Mouse (Mus musculus): Measurements from ENCODE around the gene Dnmt3c.
A peak's percentile ranks its signal among the peaks of the same experiment; 100 is the strongest.
"Not testable (repeated sequence)": the region's sequence is repeated elsewhere in the genome, so short reads cannot be mapped to it uniquely, and the experiment has no call there.

The Dnmt3c gene

DNA sequence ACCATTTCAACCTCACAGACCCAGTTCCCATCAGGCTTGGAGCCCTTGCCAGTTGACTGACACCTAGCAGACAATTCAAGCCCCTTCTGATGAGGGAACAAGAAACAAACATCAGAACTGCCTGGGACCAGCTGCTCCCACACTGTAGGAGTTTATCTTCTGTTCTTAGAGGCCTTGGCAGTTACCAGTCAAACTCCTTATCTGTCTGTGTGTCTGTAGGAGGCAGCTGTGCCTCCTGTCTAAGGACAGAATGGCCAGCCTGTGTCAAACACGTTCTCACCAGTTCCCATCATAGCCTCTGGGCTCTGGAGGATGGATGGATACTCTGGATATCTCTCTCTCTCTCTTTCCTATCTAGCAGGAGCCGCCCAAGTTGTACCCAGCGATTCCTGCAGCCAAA lies 21.4 kb downstream of the Dnmt3c start:
- DNase-seq (ENCODE audit: low spot score in 2 of 2), result not testable (repeated sequence)

DNA sequence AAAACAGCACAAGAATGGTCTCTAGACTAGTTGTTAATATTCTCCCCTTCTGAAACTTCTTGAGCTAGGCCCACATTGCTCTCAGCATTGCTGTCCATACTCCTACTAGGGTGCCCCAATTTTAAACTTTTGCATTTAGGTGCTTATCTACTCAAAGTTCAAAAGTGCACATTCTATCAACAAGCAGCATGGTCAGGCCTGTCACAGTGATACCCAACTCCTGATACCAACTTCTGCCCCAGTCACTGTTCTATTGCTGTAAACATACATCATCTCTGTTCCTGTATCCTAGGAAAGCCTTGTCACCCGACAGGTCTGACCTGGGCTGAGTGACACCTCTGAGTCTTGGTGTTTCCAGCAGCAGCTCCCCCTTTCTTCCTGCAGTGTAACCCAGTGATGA lies 26.6 kb downstream of the Dnmt3c start:
- no peak for DNase-seq (ENCODE audit: low spot score in 2 of 2)

DNA sequence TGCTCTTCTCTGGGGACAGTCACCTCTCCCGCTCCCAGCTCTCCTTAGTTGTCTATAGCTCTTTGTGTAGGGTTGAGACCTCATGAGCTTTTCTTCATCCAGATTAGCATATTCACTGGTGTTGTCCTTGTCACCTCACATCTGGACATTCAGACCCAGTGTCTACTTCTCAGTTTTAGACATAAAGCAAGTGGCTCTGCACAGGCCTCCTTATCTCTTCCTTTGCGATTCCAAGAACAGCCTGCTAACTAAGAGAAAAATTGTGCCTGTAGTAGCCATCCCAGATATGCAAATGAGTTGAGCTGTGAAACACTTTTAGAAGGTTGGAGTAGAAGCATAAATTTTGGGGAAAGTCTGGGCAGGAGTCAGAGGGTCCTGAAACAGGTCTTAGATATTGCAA lies 28.0 kb downstream of the Dnmt3c start:
- no peak for DNase-seq (ENCODE audit: low spot score in 2 of 2)

DNA sequence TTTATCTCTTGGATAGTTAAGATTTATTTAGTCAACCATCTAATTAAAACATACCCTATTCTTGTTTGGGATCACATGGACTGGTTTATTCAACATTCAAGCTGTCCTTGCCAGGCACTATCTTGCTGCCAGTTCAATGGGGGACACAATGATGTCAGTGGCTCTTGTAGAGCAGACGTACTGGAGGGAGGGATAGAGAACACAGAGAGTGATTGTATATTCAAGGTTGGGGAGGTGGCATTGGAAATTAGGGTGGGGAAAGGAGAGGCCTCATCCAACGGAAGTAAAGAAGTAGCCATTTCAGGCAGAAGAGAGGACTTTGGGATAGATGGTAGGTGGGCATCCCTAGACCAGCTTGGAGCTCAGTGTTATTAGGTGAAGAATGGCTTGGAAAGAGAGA lies 28.4 kb downstream of the Dnmt3c start:
- DNase-seq (ENCODE audit: low spot score in 2 of 2), result no peak

DNA sequence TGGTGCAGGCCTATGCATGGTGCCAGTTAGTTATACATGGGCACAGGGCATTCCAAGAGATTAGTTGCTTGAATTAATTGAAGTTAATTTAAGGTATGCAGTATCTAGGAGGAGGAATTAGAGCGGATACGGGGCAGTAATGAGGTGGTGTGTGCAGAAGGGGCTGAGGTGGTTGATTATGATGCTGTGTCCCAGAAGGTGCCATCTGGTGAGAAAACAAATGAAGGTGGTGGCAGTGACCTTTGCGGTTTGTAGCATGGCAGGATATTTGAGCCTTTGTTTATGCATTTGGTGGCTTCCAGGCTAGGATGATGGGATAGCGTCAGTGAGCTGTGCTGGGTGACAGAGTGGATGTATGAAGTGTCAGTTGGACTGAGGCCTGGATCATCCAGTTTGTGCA lies 28.8 kb downstream of the Dnmt3c start:
- no peak for DNase-seq (ENCODE audit: low spot score in 2 of 2)

DNA sequence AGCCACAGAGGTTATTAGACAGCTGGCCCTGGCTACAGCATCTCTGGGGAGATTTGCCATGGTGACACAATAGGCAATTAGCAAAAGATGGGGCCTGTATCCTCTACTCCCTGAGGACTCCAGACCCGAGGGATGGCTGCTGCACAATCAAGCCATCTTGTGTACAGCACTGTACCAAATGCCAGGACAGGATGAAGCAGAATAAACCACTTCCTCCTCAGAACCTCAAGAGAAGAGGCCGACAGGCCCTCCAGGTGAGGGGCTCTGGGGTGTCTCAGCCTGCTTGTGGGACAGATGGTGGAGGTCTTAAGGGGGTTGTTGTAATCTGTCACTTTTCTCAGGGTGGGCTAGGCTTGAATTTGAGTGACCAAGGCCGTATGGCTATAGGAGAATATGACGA lies 37.6 kb downstream of the Dnmt3c start:
- no peak for DNase-seq (ENCODE audit: low spot score in 2 of 2)

DNA sequence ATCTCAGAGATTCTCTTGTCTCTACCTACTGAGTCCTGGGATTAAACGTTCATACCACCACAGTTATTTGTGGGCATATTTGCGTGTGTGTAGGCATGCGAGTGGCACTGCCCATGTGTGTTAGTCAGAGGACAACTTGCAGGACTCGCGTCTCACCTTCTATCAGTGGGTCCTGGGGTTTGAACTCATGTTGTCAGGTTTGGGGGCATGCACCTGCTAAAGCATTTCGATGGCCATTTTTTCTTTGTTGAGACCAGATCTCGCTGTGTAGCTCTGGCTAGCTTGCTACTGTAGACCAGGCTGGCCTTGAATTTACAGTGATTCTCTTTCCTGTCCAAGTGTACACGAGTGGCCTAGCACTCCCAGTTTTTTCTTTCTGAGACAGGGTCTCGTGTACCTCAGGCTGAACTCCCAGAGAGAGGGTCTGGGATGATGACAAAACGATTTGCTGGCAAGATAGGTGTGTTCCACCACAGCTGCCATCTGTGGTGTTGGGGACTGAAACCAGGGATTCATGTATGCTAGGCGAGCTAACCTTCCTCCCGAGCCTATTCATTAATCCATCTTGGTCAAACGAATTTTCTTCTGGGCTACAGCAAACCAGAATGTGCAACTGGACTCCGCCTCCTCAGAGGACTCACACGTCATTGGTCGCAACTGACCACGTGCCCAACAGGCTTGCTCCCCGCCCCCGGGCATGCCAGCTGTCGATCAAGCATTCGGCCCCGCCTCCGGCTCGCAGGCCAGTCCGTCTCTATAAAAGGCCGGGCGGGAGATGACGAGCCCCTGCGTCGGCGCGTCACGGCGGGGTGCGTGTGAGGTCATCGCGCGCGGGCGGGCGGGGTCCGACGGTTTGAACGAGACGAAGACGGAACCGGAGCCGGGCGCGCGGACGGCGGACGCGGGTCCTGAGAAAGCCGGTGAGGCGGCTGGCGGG lies 44.3 kb downstream of the Dnmt3c start, which contains the start of gene Mapre1:
TSS of gene Mapre1 (plus strand) at position 775 of the 937 bp plus-strand sequence.
- peak; percentile 99 to 100 for DNase-seq (ENCODE audit: low spot score in 2 of 2)

DNA sequence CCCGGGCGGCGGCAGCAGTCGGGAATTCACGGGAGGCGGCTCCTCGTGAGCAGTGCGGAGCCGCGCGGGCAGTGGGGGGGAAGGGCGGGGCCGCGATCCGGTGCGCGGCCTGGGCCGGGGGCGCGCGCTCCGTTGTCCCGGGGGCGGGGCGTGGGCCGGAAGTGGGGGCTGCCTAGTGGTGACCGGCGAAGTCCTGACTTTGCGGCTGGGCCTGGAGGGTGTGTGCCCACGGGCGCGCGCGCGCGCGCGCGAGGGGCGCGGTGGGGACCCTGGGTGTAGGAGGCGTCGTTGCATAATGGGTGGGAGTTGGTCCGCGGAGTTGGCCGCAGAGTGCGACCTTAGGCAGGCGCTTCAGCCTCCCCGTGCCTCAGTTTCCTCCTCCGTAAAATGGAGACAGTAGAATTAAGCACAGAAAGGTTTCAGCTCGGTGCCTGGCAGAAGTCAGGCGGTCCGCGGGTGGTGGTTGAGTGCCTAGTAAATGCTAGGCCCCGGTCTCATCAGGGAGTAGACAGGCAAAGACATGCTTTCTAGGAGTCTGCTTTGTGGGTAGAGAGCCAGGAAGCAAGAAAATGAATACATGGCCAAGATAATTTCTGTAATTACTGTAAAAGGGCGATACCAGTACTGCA lies 45.1 kb downstream of the Dnmt3c start:
- DNase-seq (ENCODE audit: low spot score in 2 of 2), result no peak

DNA sequence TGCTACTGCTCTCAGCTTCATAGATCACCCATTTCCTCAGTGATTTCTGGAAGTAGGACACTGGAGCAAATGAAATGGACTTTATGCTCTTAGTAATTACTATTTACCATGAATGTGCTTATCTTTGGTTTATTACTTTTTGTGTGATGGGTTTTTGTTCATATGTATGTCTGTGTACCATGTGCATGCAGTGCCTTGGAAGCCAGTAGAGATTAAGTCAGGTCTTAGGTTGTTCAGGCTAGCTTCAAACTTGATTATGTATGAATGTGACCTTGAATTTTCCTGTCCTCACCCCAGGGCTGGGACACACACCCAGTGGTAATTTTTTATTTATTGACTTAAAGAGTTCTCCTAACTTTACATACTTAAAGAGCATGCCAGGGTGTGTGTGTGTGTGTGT lies 51.5 kb downstream of the Dnmt3c start:
- DNase-seq (ENCODE audit: low spot score in 2 of 2), result no peak

DNA sequence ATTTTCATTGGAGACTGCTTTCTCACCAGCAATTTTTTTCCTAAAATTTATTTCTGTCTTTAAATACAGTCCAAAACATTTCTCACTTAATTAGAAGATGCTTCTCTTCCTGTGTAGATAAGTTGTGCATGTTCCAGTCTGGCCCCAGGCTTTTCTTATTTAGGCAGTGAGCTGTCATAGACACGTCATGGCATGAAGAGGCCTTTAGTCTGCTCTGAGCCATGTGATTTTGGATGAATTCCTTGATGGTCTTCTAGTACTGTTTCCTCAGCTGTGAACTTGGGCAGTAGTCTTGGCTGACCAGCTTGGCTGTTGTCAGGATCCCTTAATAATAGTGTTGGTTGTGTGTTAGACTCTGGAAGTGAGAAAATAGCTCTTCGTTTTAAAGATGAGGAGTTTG lies 53.9 kb downstream of the Dnmt3c start:
- DNase-seq (ENCODE audit: low spot score in 2 of 2), result no peak

DNA sequence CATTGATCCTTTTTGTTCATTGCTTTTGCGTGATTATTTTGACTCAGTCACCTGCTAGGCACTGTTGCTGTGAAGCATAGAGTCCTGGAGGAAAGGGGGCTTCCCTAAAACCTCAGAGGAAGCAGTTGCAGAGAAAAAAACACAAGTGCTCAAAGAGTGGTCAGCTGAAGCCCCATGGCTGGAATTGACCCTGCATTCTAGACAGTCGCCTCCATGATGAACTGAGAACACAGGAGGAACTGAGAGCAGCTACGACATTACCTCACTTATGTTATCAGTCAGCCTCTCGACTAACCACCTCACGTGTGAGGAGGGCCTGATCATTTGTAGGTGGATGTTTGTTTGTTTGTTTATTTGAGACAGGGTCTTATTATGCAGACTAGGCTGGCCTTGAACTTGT lies 65.7 kb downstream of the Dnmt3c start:
- DNase-seq (ENCODE audit: low spot score in 2 of 2), result no peak

DNA sequence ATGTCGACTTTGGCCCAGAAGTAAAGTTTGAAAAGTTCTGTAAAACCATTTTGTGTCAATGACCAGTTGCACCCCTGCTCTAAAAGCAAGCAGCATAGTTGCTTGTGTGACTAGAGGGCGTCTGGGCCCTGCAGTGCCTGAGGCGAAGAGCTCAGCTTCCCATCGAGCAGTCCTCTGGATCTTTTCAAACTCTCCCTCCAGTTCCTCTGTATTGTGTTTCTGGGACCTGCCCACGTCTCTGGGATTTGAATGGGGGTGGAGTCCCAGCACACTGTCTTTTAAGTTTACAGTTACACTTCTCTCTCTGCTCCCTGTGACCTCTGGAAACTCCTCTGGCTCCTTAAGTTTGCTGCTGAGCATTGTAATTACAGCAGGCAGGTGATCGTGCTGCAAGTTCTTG lies 71.0 kb downstream of the Dnmt3c start:
- no peak for DNase-seq (ENCODE audit: low spot score in 2 of 2)

DNA sequence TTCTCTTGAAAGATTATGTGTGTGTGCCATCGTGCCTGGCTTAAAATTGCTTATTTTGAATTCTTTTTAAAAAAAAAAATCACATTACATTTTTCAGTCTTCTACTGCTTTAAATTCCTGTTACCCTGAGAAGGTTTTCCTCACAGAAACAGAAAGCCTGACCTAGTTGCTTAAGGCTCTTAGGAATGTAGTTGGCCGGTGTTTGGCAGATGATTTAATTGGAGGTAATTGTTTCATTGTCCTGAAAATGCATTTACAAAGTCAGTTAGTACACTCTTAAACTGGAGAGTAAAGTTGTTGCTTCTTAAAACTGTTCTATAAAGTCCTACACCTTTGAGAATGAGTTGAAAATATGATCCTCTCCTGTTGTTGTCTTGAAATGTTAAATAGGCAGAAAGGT lies 72.4 kb downstream of the Dnmt3c start:
- DNase-seq (ENCODE audit: low spot score in 2 of 2), result no peak

DNA sequence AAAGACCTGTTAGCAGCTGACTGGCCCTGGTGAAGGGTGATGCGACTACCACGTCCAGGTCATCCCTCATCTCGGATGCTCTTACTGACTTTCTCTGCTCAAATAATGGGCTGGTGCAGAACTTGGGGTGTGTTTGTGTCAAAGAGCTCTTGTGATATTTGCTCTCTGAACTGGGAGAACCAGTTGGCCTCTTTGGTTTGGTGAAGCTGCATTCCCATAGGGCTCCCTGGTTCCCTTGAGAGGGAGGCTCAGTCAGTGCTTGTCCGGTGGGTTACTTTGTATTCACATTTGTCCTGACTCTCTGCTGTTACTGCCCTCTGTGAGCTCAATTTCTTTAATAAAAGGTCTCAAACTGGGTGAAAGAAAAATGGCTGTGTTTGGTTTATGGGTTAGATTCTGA lies 76.5 kb downstream of the Dnmt3c start:
- no peak for DNase-seq (ENCODE audit: low spot score in 2 of 2)

DNA sequence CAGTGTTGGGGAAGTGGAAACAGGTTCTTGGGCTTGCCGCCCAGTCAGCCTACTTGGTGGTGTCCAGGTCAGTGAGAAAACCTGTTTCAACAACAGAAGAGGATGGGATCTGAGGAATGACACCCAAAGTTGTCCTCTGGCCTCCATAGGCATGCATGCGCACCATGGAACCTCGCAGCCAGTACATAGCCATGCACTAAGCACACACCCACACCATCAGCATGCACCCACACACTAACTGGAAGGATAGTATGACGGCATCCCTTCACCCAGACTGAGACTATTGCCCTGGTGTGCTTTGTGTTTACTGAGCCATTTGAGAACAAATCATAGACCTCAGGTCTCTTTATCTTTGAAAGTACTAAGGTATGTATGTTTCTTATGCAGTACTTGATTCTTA lies 79.0 kb downstream of the Dnmt3c start:
- DNase-seq (ENCODE audit: low spot score in 2 of 2), result no peak

DNA sequence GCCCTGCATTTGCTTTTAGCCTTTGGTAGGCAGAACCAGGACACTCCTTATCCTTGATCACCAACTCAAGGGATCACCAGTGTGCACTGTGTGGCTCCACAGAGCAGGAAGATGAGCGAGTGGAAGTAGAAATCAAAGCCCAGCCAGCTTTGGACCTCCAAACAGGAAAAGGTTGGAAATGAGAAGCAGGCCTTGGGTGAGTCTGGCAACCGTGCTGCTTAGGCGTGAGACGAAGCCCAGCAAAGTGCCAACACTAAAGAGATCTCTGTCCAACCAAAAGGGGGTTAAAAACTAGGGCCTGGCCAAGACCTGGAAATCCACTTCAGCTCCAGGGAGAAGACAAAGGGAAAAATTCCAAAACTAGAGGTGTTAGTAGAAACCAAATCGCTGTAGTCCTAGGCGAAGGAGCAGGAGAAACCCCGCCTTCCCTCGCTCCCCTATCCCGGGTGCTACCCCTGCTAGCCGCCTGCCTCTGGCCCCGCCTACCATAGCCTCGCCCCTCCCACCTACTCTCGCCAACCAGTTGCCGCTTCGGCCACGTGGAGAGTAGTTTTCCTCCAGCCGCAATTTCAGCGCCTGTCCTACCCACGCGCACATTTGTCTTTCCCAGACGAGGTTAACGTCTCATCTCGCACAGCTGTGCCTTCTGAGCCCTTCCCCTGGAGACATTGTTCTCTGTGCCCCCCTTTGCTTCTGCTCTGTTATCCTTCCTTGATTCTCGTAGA lies 82.3 kb downstream of the Dnmt3c start:
- peak; percentile 79 to 80 for DNase-seq (ENCODE audit: low spot score in 2 of 2)

Data from spleen, postnatal 36 days (tissue).